Mouse (Mus musculus) cerebellum, adult 2 months (tissue): ENCODE results near the gene Tfrc. TPM values are rescaled to one million over a fixed set of nuclear protein-coding genes. Genes with fewer than 3 reads are reported as not detected.
A peak's percentile ranks its signal among the peaks of the same experiment; 100 is the strongest.

Source experiments
- DNase-seq, 2 experiments: peaks; one replicate each; pipeline ENCODE4 v3.0.0; 2021
- H3K27ac ChIP-seq: fragments of 200-500 bp; 2 replicates; pipeline ENCODE4 v1.5.1; 2012; ENCODE audit warnings: low read length, control low read depth, inconsistent platforms; ENCODE audit not compliant: insufficient read depth
- H3K27me3 ChIP-seq: fragments of 200-500 bp; 2 replicates; pipeline ENCODE4 v1.6.1; 2012; ENCODE audit warnings: inconsistent platforms, mild to moderate bottlenecking, low read length, moderate library complexity; ENCODE audit not compliant: control insufficient read depth, insufficient read depth
- H3K4me1 ChIP-seq: fragments of 200-500 bp; 2 replicates; pipeline ENCODE4 v1.6.1; 2011; ENCODE audit warnings: low read length; ENCODE audit not compliant: control insufficient read depth, insufficient read depth
- H3K4me3 ChIP-seq: fragments of 200-500 bp; replicated peaks from 2 replicates; pipeline ENCODE3; 2011; ENCODE audit warnings: mild to moderate bottlenecking, low read depth, low read length, control low read depth; ENCODE audit not compliant: insufficient read depth
- CTCF ChIP-seq: fragments of 200-500 bp; IDR thresholded peaks from 2 replicates; pipeline ENCODE4 v1.5.1; 2011; ENCODE audit warnings: low read depth, mild to moderate bottlenecking, control low read depth, low read length, moderate library complexity, borderline replicate concordance; ENCODE audit not compliant: insufficient read depth
- POLR2A ChIP-seq: fragments of 200-500 bp; IDR thresholded peaks from 2 replicates; pipeline ENCODE4 v1.6.1; 2011; ENCODE audit warnings: low read length, control low read depth, borderline replicate concordance; ENCODE audit not compliant: insufficient read depth
- WGBS: fragments of 180-500 bp; shearing (Covaris S2); methylation state at CpG from one replicate; pipeline ENCODE4 v1.1.7; 2018; 5-methylcytosine and 5-hydroxymethylcytosine counted together
- polyA plus RNA-seq: library from polyadenylated mRNA; depleted of rRNA; stranded (reverse); fragments of >200 nt; gene quantifications from 2 replicates; pipeline ENCODE4 v1.2.3, GENCODE M21; 2012

Tfrc gene
- polyA plus RNA-seq, 1 experiment: 82.5 TPM

DNA sequence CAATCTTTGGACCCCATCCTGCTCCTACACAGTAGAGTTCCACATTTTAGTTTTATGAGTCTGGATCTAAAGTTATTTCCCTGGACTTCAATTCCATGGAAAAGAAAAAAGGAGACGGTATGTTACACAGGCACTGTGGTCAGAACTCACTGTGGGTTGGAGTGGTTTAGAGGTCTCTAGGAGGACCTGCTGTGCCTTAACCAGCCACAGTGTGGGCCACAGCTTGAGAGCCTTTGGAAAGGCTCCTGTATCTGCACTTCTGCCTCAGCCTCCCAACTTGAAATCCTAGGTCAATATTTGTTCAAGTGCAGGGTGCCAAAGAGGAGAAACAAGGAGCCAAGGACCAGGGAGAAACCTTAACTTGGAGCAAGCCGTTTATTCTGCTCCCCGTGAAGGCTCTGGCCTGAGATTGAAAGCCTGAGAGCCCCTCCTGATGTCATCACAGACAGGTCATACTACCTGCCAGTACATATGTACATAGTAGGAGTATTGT is 6.5 kb upstream of the Tfrc start:
- WGBS: 78% methylated on average over 3 of the region's 3 CpGs
- no peak overlapping the region for H3K27ac ChIP-seq
- DNase-seq: no peak

DNA sequence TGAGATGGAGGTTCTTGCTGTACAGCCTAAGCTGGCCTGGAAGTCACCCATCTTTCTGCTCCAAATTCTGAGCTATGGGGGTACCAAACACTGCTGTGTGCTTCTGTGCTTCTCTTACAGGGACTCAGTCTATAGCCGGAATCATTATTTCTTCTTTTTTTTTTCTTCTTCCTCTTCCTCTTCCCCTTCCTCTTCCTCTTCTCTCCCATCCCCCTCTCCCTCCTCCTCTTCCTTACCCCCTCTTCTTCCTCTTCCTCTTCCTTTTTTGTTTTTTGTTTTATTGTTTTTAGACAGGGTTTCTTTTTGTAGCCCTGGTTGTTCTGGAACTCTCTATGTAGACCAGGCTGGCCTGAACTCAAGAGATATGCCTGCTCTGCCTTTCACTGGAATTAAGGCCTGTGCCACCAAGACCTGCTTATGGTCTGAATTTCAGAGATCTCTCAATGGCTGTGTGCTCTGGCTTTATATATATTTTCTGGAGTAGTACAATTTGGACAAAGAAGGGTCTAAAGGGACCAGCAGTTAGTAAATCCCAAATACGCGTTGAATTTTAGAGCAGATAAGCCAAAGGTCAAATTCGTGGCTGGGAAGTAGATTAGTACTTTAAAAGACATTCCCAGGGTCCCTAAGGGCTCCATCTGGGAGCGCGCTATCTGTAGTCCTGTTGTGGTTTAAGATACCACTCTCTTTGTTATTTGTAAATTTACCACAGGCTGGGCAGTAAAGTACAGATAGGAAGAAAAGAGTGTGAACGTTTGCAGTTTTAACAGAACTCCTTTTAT is 967 bp upstream of the Tfrc start:
- 72% methylated on average over 7 of the region's 7 CpGs for WGBS
- no peak for TF ChIP-seq POLR2A
- TF ChIP-seq CTCF: no peak
- peak in 1 of 2 experiments; percentile 8 for DNase-seq
- H3K27ac ChIP-seq: no peak overlapping the region
- H3K4me3 ChIP-seq: no peak overlapping the region
- H3K4me1 ChIP-seq: no peaks in the 10 kb centered on the region
- no peaks in the 10 kb centered on the region for H3K27me3 ChIP-seq

More for the DNA sequence above, 6.5 kb upstream of the Tfrc start:
- peaks cover 4% of the 10 kb centered on the region for H3K4me1 ChIP-seq
- H3K4me3 ChIP-seq: no peak overlapping the region
- no peaks in the 10 kb centered on the region for H3K27me3 ChIP-seq
- TF ChIP-seq CTCF: no peak
- TF ChIP-seq POLR2A: no peak

DNA sequence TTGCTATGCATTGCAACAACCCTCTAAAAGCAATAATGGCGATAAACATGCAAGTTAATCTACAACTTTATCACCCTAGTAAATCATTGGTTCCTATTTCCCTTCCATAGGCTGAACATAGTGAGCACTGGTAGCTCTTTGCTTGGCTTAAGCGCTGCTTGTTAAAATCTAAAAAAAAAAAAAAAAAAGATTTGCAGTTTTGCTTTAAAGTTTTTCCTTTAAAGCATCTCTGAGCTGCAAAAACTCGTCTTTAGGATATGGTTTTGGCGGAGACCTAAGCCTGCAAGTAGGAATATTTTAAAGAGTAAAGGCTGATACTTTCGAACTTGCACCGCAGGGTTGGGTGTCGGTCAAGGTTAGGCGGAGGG is 392 bp upstream of the Tfrc start:
- WGBS: 9% methylated on average over 8 of the region's 8 CpGs

DNA sequence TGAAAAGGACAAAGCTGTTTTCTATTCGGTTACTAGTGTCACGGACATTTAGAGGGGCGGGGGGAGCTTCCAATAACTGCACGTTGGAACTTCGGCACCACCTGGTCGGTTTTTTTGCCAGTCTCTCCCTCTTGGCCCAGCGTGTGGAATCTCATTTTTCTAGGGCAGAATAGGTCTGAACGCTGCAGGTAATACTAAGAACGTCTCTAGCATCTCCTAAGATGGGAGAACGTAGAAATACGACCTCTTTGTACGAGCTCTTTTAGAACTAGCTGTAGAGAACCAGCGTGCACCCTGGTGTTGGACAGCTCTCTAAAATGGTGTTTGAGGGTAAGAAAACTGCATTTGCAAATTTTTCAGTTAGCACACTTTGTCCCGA is 670 bp downstream of the Tfrc start:
- no peak for TF ChIP-seq POLR2A
- Histone ChIP-seq H3K4me1 (no peaks in the 10 kb centered on the region), H3K4me3 (peak overlapping the region; percentile 53), H3K27ac (peak overlapping the region; percentile 6; the same call in 1 of the 2 replicates), H3K27me3 (no peaks in the 10 kb centered on the region)
- DNase-seq: no peak
- WGBS: 1% methylated on average over 14 of the region's 14 CpGs

More for the DNA sequence above, 392 bp upstream of the Tfrc start:
- Histone ChIP-seq H3K4me1 (no peaks in the 10 kb centered on the region), H3K27ac (peak overlapping the region; percentile 15; the same call in 1 of the 2 replicates), H3K27me3 (no peaks in the 10 kb centered on the region), H3K4me3 (peak overlapping the region; percentile 53)
- TF ChIP-seq POLR2A: no peak
- no peak for TF ChIP-seq CTCF
- no peak for DNase-seq

DNA sequence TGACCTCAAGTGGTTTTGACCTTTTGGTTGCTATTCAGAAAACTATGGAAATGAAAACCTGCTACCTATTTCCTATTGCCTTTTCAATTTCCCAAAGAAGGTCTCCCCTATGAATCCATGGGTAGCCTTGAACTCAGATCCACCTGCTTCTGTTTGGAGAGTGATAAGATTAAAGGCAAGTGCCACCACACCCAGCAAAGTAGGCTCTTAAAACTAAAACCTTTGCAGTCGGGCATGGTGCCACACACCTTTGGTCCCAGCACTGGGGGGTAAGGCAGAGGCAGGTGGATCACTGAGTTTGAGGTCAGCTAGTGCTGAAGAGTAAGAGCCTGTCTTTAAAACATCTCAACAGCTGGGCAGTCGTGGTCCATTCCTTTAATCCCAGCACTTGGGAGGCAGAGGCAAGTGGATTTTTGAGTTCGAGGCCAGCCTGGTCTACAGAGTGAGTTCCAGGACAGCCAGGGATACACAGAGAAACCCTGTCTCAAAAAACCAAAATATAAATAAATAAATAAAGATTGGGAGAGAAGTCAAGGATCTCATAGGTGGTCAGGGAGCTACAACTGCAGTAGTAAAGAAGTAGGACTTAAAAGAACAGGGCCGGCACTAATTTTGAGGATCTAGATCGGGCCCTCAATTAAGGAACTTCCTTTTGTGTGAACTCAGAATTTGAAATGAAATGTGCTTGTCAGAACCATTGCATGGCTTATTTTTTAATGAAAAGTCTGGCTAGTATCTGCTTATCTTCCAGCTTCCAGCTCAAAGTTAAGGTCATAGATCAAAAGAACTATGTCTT is 1.9 kb downstream of the Tfrc start:
- H3K27ac ChIP-seq: no peak overlapping the region
- no peak overlapping the region for H3K4me3 ChIP-seq
- no peaks in the 10 kb centered on the region for H3K4me1 ChIP-seq
- H3K27me3 ChIP-seq: no peaks in the 10 kb centered on the region
- TF ChIP-seq CTCF (no peak), POLR2A (no peak)
- 77% methylated on average over 5 of the region's 5 CpGs for WGBS
- peak in 1 of 2 experiments; percentile 15 for DNase-seq

DNA sequence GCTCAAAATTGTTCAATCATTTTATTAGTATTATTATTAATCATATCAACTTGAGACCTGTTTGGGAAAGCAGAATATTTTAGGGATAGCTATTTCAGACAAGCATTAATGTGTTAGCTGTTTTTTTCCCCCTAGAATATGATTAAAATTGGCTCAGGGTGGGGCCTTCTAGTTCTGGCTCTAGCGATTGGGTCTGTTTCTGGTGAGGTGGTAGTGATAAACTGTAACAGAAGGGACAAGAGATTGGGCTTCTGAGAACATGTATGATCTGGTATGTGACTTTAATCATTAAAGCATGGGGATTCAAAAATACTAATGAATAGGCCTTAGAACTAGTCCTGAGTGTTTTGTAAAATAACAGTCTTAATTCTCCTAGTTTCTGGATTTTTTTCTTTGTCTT is 3.3 kb downstream of the Tfrc start:
- WGBS: 46% methylated on average over 1 of the region's 1 CpGs
- no peak overlapping the region for H3K27ac ChIP-seq
- no peak for DNase-seq
- no peaks in the 10 kb centered on the region for H3K4me1 ChIP-seq
- no peaks in the 10 kb centered on the region for H3K27me3 ChIP-seq
- no peak overlapping the region for H3K4me3 ChIP-seq
- TF ChIP-seq CTCF (no peak), POLR2A (no peak)

DNA sequence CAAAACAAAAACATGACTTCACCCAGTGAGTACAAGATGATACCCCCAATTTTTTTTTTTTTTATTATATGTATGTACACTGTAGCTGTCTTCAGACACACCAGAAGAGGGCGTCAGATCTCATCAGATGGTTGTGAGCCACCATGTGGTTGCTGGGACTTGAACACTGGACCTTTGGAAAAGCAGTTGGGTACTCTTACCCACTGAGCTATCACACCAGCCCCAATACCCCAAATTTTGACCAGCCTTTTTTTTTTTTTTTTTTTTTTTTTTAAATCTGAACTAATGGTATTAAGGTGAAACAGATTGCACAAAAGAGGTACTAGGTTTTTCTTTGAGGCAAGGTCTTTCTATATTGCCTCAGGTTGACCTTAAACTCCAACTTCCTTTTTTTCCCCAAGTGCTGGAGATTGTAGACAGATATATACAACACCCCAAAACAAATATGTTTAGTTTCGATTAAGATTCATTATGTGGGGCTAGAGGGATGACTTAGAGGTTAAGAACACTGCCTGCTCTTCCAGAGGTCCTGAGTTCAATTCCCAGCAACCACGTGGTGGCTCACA is 4.6 kb downstream of the Tfrc start:
- DNase-seq: no peak
- H3K4me1 ChIP-seq: no peaks in the 10 kb centered on the region
- H3K27me3 ChIP-seq: no peaks in the 10 kb centered on the region
- H3K4me3 ChIP-seq: no peak overlapping the region
- 84% methylated on average over 3 of the region's 3 CpGs for WGBS
- no peak for TF ChIP-seq CTCF
- H3K27ac ChIP-seq: no peak overlapping the region

DNA sequence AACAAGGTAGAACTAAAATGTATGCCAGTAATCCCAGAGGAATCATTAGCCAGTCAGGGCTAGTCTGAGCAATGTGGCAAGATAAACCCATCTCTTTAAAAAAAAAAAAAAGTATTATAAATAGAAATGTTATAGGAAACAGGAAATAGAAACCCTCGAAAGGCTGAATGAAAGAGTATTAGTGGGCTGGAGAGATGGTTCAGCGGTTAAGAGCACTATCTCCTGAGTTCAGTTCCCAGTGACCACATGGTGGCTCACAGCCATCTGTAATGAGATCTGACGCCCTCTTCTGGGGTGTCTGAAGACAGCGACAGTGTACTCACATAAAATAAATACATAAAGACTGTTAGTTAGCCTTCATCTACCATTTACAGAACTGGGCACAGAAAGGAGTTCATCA is 5.3 kb downstream of the Tfrc start:
- Histone ChIP-seq H3K27me3 (no peaks in the 10 kb centered on the region), H3K4me3 (no peak overlapping the region), H3K4me1 (no peaks in the 10 kb centered on the region), H3K27ac (no peak overlapping the region)
- WGBS: 48% methylated on average over 4 of the region's 4 CpGs
- TF ChIP-seq CTCF (no peak), POLR2A (no peak)
- DNase-seq: no peak
